Mouse (Mus musculus) limb, embryonic 14.5 days (tissue): ENCODE data around the gene Cyth3. TPM values are rescaled to one million over a fixed set of nuclear protein-coding genes. Genes with fewer than 3 reads are reported as not detected.

Experiments used
- ATAC-seq: fragments of 200-750 bp; cut with Nextera tagmentation; 2 replicates; pipeline ENCODE4 v1.8.0; 2017; ENCODE audit warnings: low read depth, moderate number of reproducible peaks, moderate TSS enrichment; ENCODE audit not compliant: low FRiP score
- DNase-seq: peaks from one replicate; pipeline ENCODE4 v3.0.0-alpha.2; 2015; ENCODE audit warnings: low spot score
- H3K27ac ChIP-seq: fragments of 300-500 bp; sonication (generic); replicated peaks from 2 replicates; pipeline ENCODE4 v1.5.1; 2014; ENCODE audit warnings: low read depth, mild to moderate bottlenecking, low read length, moderate library complexity, mixed read lengths
- H3K27me3 ChIP-seq: fragments of 300-500 bp; sonication (generic); 2 replicates; pipeline ENCODE4 v1.6.1; 2014; ENCODE audit warnings: low read length, mixed read lengths; ENCODE audit not compliant: control insufficient read depth, insufficient read depth
- H3K36me3 ChIP-seq: fragments of 300-500 bp; sonication (generic); 2 replicates; pipeline ENCODE4 v1.6.1; 2014; ENCODE audit warnings: mild to moderate bottlenecking, low read length, moderate library complexity, mixed read lengths; ENCODE audit not compliant: control insufficient read depth, insufficient read depth
- H3K4me1 ChIP-seq: fragments of 300-500 bp; sonication (generic); 2 replicates; pipeline ENCODE4 v1.6.1; 2014; ENCODE audit warnings: antibody characterized with exemption, low read length, mixed read lengths; ENCODE audit not compliant: control insufficient read depth, insufficient read depth
- H3K4me2 ChIP-seq: fragments of 300-500 bp; sonication (generic); replicated peaks from 2 replicates; pipeline ENCODE4 v1.6.1; 2014; ENCODE audit warnings: low read depth, mild to moderate bottlenecking, low read length, moderate library complexity; ENCODE audit not compliant: severe bottlenecking
- H3K4me3 ChIP-seq: fragments of 300-500 bp; sonication (generic); replicated peaks from 2 replicates; pipeline ENCODE4 v1.5.1; 2014; ENCODE audit warnings: low read length
- H3K9ac ChIP-seq: fragments of 300-500 bp; sonication (generic); 2 replicates; pipeline ENCODE4 v1.6.1; 2014; ENCODE audit warnings: mild to moderate bottlenecking, low read depth, low read length, moderate library complexity; ENCODE audit not compliant: severe bottlenecking
- H3K9me3 ChIP-seq: fragments of 300-500 bp; sonication (generic); 2 replicates; pipeline ENCODE4 v1.6.1; 2016; ENCODE audit warnings: low read length; ENCODE audit not compliant: control insufficient read depth
- POLR2A ChIP-seq: fragments of 200-500 bp; IDR thresholded peaks from 2 replicates; pipeline ENCODE4 v1.8.0; 2012; ENCODE audit warnings: inconsistent platforms, mild to moderate bottlenecking, moderate library complexity, borderline replicate concordance; ENCODE audit not compliant: insufficient read depth, insufficient read length; ENCODE audit errors: extremely low read depth
- WGBS: fragments of 180-500 bp; shearing (Covaris S2); extraction: QIAGEN DNeasy Blood & Tissue Kit; methylation state at CpG from one replicate; pipeline ENCODE4 v1.1.7; 2014; 5-methylcytosine and 5-hydroxymethylcytosine counted together
- polyA plus RNA-seq, 2 experiments: library from polyadenylated mRNA; depleted of rRNA in 1 of 2; stranded (reverse) in 1 of 2; unstranded in 1 of 2; fragments of >200 nt; fragmentation: Nextera tagmentation in 1 of 2; extraction: Ambion mirVana in 1 of 2; gene quantifications; 2 replicates each; pipeline versions ENCODE4 v1.2.1 to v1.2.3; 2012 to 2014

Cyth3 gene
- polyA plus RNA-seq, 2 experiments = 50.6 to 60.5 TPM

- Histone ChIP-seq H3K4me3 (no peak overlapping the region), H3K27ac (peak overlapping the region; percentile 40), H3K4me2 (no peak overlapping the region), H3K4me1 (peaks cover 39% of the 10 kb centered on the region), H3K36me3 (no peaks in the 10 kb centered on the region), H3K27me3 (no peaks in the 10 kb centered on the region), H3K9me3 (no peaks in the 10 kb centered on the region), H3K9ac (no peak overlapping the region)
- 35% methylated on average over 6 of the region's 6 CpGs for WGBS
- 0 out of 2 replicates have a peak, but pooled peaks have one; percentile 12 for ATAC-seq
- no peak for DNase-seq
- no peak for TF ChIP-seq POLR2A
Measured at GRCm38 (mm10) chr5:143678634-143679271, 56.5 kb downstream of the Cyth3 start.

GRCm38 (mm10) chr5:143679654-143680053, 57.4 kb downstream of the Cyth3 start:
- no peak overlapping the region for H3K9ac ChIP-seq
- peaks cover 33% of the 10 kb centered on the region for H3K4me1 ChIP-seq
- H3K36me3 ChIP-seq = no peaks in the 10 kb centered on the region
- no peaks in the 10 kb centered on the region for H3K27me3 ChIP-seq
- no peak overlapping the region for H3K27ac ChIP-seq
- H3K4me2 ChIP-seq = no peak overlapping the region
- no peak for DNase-seq
- no peak overlapping the region for H3K4me3 ChIP-seq
- WGBS = 75% methylated on average over 6 of the region's 6 CpGs
- H3K9me3 ChIP-seq = no peaks in the 10 kb centered on the region
- no peak for TF ChIP-seq POLR2A
- ATAC-seq = no peak

GRCm38 (mm10) chr5:143683696-143684095, 61.4 kb downstream of the Cyth3 start:
- Histone ChIP-seq H3K36me3 (peaks cover 36% of the 10 kb centered on the region), H3K4me1 (peaks cover 16% of the 10 kb centered on the region), H3K9me3 (no peaks in the 10 kb centered on the region), H3K4me2 (no peak overlapping the region), H3K27me3 (no peaks in the 10 kb centered on the region), H3K27ac (no peak overlapping the region), H3K4me3 (no peak overlapping the region), H3K9ac (no peak overlapping the region)
- no peak for TF ChIP-seq POLR2A
- ATAC-seq (no peak), DNase-seq (no peak)
- 40% methylated on average over 6 of the region's 6 CpGs for WGBS

GRCm38 (mm10) chr5:143684911-143685390, 62.7 kb downstream of the Cyth3 start:
- Histone ChIP-seq H3K9me3 (no peaks in the 10 kb centered on the region), H3K27me3 (no peaks in the 10 kb centered on the region), H3K4me3 (no peak overlapping the region), H3K36me3 (peaks cover 39% of the 10 kb centered on the region), H3K9ac (no peak overlapping the region), H3K4me2 (no peak overlapping the region), H3K4me1 (peaks cover 7% of the 10 kb centered on the region), H3K27ac (no peak overlapping the region)
- WGBS = 93% methylated on average over 8 of the region's 8 CpGs
- no peak for DNase-seq
- TF ChIP-seq POLR2A = no peak
- ATAC-seq = no peak

- WGBS = 93% methylated on average over 3 of the region's 3 CpGs
Measured at GRCm38 (mm10) chr5:143686456-143686855, 64.2 kb downstream of the Cyth3 start.

More at GRCm38 (mm10) chr5:143686456-143686855, 64.2 kb downstream of the Cyth3 start:
- ATAC-seq (no peak), DNase-seq (no peak)
- Histone ChIP-seq H3K4me3 (no peak overlapping the region), H3K27ac (no peak overlapping the region), H3K4me1 (peaks cover 4% of the 10 kb centered on the region), H3K9ac (no peak overlapping the region), H3K9me3 (no peaks in the 10 kb centered on the region), H3K27me3 (no peaks in the 10 kb centered on the region), H3K36me3 (peaks cover 39% of the 10 kb centered on the region), H3K4me2 (no peak overlapping the region)
- no peak for TF ChIP-seq POLR2A
